Mouse (Mus musculus): Measurements from ENCODE around the gene 3425401B19Rik.

DNA sequence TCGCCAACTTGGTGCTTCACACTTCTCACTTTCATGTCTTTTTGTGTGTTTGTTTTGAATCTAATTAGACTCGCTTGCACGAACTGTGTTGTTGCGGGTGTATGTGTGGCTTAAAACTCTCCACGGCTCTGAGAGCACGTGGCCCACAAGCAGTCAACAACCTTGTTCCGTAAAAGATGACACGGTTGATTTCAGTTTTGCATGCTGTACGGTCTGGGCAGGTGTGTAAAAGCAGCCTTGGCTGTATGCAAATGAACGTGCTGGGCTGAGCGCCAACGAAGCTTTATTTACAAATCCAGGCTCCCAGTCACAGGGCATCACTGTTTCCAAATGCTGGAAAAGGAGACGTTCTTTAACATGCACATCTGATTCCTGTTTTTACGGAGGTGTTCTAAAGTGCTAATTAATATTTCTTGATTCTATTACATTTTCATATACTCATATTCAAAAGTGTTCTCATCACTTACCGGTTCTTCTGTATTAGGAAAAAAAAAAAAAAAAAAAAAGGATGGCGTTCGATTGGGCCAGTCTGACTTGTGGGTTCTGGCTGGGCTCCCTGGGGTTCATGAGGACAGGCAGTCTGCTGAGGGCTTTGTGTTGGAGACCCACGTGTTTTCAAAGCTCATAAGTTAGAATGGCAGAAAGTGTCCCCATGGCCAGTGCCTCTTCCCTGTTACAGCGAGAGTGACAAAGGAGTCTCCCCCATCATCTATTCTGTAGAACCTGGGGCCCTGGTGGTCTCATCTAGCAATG lies 935 bp downstream of the 3425401B19Rik start:
- TF ChIP-seq CTCF (conservative IDR thresholded peaks at IDR 0.05; ENCODE audit: insufficient read depth, insufficient read length, low read depth, low read length) (no peak), POLR2A (IDR thresholded peaks at IDR 0.05; ENCODE audit: low read depth, low read length) (no peak)

Measured in kidney, adult 2 months (tissue).